Mouse (Mus musculus): ENCODE results near the gene Ints11.

DNA sequence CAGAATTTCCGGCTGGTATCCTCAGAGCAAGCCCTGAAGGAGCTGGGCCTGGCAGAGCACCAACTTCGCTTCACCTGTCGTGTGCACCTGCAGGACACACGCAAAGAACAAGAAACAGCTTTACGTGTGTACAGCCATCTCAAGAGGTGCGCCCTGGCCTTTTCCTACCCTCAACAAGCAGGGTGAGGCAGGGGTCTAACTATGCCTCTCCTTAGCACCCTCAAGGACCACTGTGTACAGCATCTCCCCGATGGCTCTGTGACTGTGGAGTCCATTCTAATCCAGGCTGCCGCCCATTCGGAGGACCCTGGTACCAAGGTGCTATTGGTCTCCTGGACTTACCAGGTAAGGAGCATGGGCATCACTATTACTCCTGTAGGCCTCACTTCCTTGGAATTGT is 18.8 kb downstream of the Ints11 start:
- TF ChIP-seq CTCF (IDR thresholded peaks at IDR 0.05; ENCODE audit: low read depth) (no peak), EP300 (IDR thresholded peaks at IDR 0.05; ENCODE audit: low read depth) (no peak)

All from liver, embryonic 14.5 days (tissue).